Mouse (Mus musculus): ENCODE data around the gene Brd4. TPM values are rescaled to one million over a fixed set of nuclear protein-coding genes. Genes with fewer than 3 reads are reported as not detected.
A peak's percentile ranks its signal among the peaks of the same experiment; 100 is the strongest.

Gene Brd4
- total RNA-seq, 1 experiment from 2014 or later = 58.5 TPM

DNA sequence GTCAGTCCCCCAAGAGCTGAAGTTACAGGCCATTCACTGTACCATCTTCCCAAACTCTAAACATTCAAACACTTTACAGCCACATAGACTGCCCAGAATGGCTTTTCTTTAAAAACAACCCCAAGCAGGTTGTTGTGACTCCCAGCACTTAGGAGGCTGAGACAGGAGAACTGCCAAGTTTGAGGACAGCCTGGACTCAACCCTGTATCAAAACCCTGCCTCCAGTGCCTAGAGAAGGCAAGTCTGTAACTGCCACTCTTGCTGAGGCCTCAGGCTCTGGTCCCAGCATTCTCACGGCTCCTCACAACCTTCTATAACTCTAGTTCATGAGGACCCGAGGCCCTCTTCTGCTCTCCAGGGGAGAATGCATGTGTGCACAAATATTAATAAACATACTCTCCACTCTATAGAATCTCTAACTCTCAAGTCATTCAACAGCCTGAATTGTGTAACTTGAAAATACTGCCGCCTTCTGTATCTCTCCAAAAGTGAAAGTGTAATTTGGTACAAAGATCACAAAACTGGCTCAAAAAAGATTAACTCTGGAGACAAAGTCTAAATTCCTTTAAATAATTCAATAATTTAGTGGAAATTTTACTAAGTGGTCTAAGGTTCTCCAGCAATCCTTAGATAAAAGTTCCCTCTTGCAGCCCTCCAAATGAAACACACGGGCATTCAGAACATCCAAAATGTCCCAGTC is 2.8 kb downstream of the Brd4 start:
- ATAC-seq (replicated peaks; ENCODE audit: low read depth, poor library complexity, severe bottlenecking) = no peak

DNA sequence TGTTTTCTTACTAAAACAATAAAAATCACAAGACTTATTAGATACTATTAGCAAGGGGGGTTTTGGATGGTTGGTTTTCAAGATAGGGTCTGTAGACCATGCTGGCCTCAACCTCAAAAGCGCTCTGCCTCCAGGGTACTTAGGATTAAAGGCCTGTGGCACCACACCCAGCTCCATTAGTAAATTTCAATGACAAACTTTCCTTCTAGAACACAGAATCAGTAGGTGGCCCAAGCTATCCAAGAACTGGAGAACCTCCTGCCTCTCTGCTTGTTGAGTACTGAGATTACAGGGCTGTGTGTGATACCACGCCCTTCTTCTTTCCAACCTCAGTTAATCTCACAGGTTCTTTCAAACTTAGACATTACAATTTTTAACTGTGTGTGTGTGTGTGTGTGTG is 3.4 kb downstream of the Brd4 start:
- no peak for ATAC-seq (replicated peaks; ENCODE audit: low read depth, poor library complexity, severe bottlenecking)

DNA sequence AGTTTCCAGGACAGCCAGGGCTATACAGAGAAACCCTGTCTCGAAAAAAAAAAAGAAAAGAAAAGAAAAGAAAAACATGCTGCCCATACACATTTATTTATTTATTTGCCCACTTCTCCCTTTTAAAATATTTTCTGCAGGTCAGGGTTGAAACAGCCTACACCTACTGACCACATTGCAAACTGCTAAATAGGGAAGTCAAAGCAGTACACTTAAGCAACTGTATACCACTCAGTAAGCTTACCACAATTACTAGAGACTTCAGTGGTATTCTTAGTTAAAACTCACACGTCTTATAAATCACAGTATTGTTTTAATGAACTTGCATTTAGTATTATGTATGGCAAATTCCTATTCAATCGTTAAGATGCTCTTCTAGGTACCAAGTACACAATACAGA is 3.9 kb downstream of the Brd4 start:
- ATAC-seq (replicated peaks; ENCODE audit: low read depth, poor library complexity, severe bottlenecking) = peak; percentile 37; the same call in 1 of the 2 replicates

DNA sequence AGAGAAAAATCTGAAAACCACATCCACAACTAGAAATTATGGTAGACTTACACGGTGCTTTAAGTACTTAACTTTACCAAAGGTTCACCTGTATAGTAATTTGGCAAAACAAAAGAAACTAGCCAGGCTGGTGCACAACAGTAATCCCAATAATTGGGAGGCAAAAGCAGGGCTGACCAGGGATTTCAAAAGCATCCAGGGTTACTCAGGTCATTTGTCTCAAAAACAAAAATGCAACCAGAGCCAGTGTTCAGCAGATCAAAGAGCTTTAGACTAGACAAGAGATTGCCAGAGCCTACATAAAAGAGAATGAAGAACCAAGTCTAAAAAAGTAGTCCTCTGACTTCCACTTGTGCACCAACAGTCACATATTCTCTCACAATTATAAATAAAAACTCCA is 7.3 kb downstream of the Brd4 start:
- ATAC-seq (replicated peaks; ENCODE audit: low read depth, poor library complexity, severe bottlenecking) = no peak

DNA sequence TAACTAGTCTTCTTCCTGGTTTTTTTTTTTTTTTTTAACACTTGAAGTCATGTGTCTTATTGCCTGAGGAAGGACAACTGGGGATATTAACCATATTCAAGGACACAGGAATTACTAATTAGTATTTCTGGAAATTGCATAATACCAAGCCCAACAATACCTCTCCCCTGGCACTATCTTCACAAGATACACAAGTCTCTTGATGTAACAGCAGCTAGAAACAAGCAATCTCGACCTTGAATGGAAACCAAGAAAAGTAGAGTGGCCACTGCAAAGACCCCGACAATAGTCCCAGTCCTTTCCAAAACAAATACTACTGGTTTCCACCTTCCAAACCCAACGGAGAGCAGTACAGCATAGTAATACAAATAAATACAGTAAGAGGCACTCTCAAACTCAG is 9.0 kb downstream of the Brd4 start:
- no peak for ATAC-seq (replicated peaks; ENCODE audit: low read depth, poor library complexity, severe bottlenecking)

DNA sequence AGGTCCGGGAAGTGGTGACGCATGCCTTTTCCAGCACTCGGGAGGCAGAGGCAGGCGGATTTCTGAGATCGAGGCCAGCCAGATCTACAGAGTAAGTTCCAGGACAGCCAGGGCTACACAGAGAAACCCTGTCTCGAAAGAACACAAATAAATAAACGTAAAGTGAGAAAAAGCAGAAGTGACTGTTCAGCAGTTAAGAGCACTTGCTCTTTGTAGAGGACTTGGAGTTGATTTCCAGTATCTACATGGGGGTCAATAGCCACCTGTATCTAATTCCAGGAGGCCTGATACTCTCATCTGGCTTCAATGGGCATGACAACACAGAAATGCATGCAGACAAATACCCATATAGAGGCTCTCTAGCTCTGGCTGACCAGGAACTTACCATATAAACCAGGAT is 15.4 kb downstream of the Brd4 start:
- ATAC-seq (replicated peaks; ENCODE audit: low read depth, poor library complexity, severe bottlenecking) = 0 out of 2 replicates have a peak, but pooled peaks have one; percentile 31

DNA sequence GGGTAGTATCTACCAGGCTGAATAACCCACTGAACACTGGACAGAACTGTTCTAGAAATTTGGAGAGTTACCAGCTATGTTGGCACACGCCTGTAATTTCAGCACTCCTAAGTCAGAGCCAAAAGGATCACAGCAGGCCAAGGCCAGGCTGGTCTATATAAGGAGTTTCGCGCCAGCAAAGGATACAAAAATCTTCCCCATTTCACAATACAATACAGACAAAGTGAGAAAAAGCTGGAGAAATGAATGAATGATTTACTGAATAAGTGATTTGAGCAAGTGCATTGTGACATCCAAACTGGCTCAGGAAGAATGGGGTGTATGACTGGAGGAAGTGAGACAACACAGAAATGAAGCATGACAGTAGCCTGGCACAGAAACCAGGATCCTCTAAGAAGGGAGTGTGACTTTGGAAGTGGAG is 16.0 kb downstream of the Brd4 start:
- ATAC-seq (replicated peaks; ENCODE audit: low read depth, poor library complexity, severe bottlenecking) = 0 out of 2 replicates have a peak, but pooled peaks have one; percentile 43

DNA sequence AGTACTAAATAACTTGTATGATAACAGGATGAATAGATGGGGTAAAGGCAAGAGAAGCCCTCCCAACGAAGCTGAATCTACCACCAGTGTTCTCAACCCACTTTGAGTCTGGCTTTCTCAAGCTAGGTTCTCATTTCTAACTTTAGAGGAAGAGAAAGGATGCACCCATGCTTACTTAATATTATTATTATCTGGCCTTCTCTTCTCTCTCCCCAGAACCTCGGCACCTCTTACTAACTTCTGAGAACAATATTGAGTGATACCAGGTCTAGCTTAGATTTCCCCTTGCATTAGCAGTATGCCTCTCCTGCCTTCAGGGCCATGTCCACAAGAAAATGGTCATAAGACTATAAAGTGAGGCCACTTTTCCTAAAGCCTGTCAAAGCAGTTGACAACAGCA is 16.4 kb downstream of the Brd4 start:
- no peak for ATAC-seq (replicated peaks; ENCODE audit: low read depth, poor library complexity, severe bottlenecking)

DNA sequence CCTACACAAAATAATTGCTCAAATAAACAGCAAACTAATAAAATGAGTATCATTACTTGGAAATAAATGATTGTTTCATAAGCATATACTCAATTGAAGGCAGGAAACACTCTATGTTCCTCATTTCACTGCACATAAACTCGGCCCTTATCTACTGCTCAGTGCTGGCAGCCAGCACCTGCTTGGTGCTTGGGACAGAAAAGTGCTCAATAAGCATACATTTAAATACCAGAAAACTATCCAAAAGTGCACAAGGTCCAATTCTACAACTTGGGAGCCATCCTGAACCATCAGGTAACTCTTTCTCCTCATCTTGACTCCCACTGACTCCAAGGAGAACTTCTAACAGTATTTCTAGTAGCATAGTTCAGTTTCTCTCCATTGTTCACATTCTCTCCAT is 16.9 kb downstream of the Brd4 start:
- ATAC-seq (replicated peaks; ENCODE audit: low read depth, poor library complexity, severe bottlenecking) = peak; percentile 72

DNA sequence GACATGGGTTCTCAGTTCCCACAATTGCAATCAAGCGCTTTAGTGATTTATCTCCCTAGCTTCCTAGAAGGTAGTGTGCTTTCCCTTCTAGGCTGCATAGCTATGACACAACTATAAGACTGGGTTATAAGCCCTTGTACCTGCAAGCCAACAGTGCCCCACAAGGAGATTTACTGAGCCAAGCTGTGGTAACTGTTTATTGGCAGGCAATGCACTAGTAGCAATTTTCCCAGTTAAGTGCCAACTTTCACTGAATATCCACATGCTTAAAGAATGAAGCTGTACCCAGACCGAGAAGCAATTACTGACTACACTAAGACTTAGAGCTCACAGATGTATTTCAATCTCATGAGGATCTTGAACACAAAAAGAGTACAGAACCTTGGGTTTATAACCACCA is 20.9 kb downstream of the Brd4 start:
- no peak for ATAC-seq (replicated peaks; ENCODE audit: low read depth, poor library complexity, severe bottlenecking)

DNA sequence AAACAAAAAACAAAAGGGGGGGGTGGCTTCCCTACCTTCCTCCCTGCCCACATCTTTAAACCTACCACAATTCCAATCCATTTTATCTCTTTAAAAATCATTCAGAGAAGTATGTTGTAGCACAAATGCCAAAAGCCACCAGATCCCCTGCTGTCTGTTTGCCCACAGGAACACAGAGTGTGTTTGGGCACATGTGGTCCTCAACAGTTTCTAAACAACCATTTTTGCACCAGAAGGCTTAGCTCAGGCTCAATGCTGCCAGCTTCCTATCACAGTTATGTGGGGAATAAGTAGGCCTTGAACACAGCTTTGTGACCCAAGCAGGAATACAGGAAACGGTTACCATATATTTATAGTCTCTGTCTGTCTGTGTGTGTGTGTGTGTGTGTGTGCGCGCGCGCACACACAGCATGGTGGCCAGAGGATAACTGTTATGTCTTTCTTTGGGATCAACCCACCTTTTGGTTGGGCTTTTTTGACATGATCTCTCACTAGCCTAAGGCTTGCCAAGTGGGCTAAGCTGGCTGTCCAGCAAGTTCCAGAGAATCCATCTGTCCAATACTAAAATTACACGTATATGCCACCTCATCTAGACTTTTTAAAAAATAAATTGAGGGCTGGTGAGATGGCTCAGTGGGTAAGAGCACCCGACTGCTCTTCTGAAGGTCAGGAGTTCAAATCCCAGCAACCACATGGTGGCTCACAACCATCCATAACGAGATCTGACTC is 21.5 kb downstream of the Brd4 start:
- ATAC-seq (replicated peaks; ENCODE audit: low read depth, poor library complexity, severe bottlenecking) = no peak

DNA sequence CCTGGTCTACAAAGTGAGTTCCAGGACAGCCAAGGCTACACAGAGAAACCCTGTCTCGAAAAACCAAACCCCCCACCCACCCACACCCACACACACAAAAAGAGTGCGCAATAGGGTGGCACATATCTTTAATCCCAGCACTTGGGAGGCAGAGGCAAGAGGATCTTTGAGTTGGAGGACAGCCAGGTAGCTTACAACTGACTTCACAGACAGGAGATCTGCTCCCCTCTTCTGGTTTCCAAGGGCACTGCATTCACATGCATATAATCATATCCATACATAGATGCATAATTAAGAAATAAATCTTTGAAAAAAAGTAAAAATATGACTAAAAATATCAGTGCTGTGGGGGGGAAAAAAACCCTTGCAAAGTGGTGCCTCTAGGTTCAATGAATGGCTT is 25.7 kb downstream of the Brd4 start:
- ATAC-seq (replicated peaks; ENCODE audit: low read depth, poor library complexity, severe bottlenecking) = no peak

DNA sequence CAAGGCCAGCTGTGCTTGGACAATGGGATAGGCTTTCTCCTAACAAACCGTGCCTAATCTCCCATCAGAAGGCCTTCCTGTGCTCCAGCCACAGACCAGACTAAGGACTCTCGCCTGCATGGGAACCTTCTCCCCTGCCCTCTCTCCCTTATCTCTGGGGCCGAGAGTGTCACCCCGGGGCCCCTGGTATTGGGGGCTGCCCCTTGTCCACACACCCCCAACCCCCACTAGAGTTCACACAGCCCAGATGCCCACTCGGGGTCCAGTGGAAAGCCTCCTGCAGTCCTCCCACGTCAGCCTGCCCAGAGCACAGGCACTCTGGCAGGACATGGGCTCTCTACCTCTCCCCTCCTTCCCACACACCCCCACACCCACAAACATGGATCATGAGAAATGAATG is 26.6 kb downstream of the Brd4 start:
- no peak for ATAC-seq (replicated peaks; ENCODE audit: low read depth, poor library complexity, severe bottlenecking)

DNA sequence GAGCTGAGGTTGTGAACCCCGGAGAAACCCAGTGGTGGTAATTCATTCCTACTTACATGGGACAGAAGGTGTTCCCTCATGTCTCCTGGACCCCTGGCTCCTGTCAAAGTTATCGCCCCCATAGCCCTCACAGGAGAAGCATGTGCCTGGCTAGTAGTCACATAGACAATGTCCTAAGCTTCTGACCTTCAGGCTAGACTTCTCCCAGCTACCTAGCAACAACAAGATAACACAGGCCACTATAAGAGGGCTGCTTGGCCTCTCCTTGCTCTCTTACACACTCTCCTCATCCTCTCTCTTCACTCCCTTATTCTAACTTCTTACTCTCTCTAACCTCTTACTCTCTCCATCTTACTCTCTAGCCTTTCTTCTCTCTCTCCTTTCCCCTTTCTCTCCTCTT is 27.1 kb downstream of the Brd4 start:
- ATAC-seq (replicated peaks; ENCODE audit: low read depth, poor library complexity, severe bottlenecking) = no peak

DNA sequence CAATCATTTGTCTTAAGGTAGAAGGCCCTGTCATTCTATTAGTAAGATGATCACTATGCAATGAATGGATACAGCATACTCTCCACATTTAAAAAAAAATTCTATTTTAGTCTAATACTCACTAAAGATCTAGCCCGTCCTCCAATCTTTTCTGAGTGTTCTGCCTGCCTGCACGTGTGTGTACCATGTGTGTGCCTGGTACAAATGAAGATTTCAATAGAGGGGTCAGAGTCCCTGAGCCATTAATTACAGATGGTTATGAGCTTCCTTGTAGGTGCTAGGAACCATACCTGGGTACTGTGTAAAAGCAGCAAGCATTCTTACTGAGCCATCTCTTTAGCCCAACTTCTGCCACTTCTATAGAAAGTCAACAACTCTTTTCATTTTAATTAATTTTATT is 27.6 kb downstream of the Brd4 start:
- ATAC-seq (replicated peaks; ENCODE audit: low read depth, poor library complexity, severe bottlenecking) = no peak

DNA sequence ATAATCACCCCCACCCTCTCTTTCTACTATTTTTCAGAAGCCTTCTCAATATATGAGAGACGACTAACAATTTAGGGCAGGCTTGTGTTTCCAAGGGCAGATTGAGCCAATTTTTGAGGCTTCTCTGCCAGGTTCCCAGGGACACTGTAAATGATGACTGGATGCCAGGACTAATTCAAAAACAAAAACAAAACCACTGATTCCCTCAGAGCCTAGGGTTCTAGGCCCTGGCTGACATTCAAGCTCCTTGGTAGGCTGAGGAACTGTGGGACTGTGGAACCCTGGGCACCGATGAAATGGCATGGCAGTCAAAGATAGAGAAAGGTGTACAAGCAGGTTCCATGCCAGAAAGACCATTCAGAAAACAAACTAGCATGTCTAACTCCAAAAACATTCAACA is 31.3 kb downstream of the Brd4 start:
- no peak for ATAC-seq (replicated peaks; ENCODE audit: low read depth, poor library complexity, severe bottlenecking)

DNA sequence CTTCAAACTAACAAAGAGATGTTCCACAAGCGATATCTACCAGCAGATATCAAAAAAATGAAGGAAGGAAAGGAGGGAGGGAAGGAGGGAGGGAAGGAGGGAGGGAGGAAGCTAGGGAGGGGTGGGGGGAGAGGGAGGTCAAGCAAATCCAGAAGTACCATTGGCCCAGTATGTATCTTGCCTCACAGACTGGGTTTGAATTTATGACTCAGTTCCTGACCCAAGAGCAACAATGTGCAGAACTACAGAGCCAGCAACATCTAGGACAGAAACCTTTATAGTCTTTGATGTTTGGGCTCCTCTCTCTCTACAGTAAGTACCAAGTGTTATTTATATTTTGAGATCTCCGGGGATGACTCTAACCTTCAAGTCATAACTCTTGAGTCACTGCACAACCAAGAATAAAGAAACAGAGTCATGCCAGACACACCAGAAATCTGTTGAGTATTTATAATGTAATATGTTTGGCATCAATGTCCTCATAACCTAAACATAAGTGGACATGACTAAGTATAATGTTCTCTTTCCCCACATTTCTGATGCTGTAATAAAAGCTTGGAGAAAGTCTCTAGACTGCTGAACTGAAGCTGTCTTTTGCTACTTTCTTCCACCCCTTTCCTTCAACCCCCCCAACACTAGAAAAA is 32.6 kb downstream of the Brd4 start:
- no peak for ATAC-seq (replicated peaks; ENCODE audit: low read depth, poor library complexity, severe bottlenecking)

DNA sequence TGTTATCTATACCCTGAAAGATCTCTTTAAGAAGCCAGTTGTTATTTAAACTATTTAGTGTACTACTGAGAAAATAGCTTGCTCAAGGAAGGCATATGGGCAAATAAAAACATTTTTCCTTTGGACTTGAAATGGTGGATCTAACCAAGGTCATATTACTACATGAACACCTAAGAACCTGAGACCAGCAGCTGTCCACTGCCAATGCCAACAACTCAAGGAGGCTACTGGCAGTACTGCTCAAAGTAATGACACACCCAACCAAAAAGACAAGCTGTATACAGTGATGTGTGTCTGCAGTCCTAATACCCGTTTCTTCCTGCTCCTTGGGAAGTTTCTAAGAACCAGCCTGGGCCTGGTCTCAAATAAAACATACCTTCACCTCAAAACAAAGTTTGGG is 34.5 kb downstream of the Brd4 start:
- ATAC-seq (replicated peaks; ENCODE audit: low read depth, poor library complexity, severe bottlenecking) = no peak

DNA sequence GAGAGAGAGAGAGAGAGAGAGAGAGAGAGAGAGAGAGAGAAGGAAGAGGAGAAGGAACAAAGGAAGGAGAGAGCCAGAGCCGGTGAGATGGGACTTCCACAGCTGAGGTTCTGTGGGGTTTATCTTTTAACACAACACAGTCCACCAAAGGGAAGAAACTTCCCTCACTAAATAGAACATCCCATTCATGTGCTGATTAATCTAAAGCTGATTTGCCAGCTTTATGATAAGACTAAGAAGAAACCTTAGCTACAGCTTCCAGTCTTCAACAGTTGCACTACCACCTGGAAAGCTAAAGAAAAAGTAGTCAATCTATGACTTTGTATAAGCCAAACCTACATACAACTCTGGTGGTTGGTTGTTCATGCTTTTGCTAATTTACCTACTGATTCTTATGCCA is 36.3 kb downstream of the Brd4 start:
- no peak for ATAC-seq (replicated peaks; ENCODE audit: low read depth, poor library complexity, severe bottlenecking)

DNA sequence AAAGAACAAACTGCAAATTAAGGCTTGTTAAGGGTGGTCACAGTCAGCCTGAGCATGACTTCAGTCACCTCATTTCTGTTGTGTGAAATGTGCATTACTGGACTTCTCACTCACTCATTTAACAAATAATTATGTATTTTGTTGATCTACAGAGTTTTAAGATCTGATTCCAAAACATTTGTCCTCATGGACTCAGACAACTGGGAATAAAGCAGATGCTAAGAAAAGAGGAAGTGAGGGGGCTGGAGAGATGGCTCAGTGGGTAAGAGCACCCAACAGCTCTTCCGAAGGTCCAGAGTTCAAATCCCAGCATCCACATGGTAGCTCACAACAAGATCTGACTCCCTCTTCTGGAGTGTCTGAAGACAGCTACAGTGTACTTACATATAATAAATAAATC is 36.9 kb downstream of the Brd4 start:
- ATAC-seq (replicated peaks; ENCODE audit: low read depth, poor library complexity, severe bottlenecking) = no peak

DNA sequence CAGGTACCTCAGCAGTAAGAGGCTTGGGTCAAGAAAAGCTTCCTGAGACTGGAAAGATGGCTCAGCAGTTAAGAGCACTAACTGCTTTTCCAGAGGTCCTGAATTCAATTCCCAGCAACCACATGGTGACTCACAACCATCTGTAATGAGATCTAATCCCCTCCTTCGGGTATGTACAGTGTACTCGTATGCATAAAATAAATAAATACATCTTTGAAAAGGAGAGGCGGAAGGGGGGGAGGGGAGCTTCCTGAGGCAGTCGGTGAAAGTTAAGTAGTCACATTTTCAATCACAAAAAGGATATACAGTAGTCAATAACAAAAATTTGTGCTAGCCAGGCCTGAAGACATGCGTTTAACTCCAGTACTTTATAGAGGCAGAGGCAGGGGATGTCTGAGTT is 38.4 kb downstream of the Brd4 start:
- ATAC-seq (replicated peaks; ENCODE audit: low read depth, poor library complexity, severe bottlenecking) = no peak

Data from common myeloid progenitor, adult 5-6 weeks (primary cell).